ENCODE assay signal across 8 mouse cellular contexts in genomic region chr19:17836566-17837470, GRCm38 (mm10). TPM values are rescaled to one million over a fixed set of nuclear protein-coding genes. Genes with fewer than 3 reads are reported as not detected.
A peak's percentile ranks its signal among the peaks of the same experiment; 100 is the strongest.
DNase-seq lines count a peak whose midpoint lies in the region; ATAC-seq and TF ChIP-seq lines count a peak whose summit lies in the region.

No protein-coding gene starts in this region.

- H3K4me1 ChIP-seq in forebrain, postnatal 0 days (ENCODE audit: insufficient read depth), result no peaks in the 10 kb centered on the region
- H3K4me1 ChIP-seq in small intestine, adult 2 months (ENCODE audit: control insufficient read depth, insufficient read depth, insufficient read length, low read length), result peaks cover 3% of the 10 kb centered on the region; the same call in 1 of the 2 replicates

- DNase-seq in Muller cell, postnatal 12 days (ENCODE audit: inconsistent ontology term), result peak; percentile 82
- peak; percentile 6 for DNase-seq in cerebellum, adult 11-12 months
- no peak for DNase-seq in forebrain, postnatal 0 days
- DNase-seq in heart, postnatal 25 days (ENCODE audit: low spot score), result peak; percentile 2
- DNase-seq in kidney, postnatal 4 days, result peak; percentile 70 to 83
- peak; percentile 34 for DNase-seq in lung, postnatal 14 days

- H3K9ac ChIP-seq in forebrain, postnatal 0 days, result peak overlapping the region; percentile 62

- H3K9me3 ChIP-seq in forebrain, postnatal 0 days (ENCODE audit: low read length), result no peaks in the 10 kb centered on the region

- TF ChIP-seq CTCF in forebrain, postnatal 0 days (IDR thresholded peaks at IDR 0.05; ENCODE audit: low read depth), result no peak
- TF ChIP-seq CTCF in small intestine, adult 2 months (IDR thresholded peaks at IDR 0.05; ENCODE audit: extremely low read depth, insufficient read length, insufficient replicate concordance, low read depth, low read length), result no peak

- peak overlapping the region; percentile 72 for H3K4me3 ChIP-seq in forebrain, postnatal 0 days (ENCODE audit: low read depth, low read length)
- peak overlapping the region; percentile 98 for H3K4me3 ChIP-seq in small intestine, adult 2 months (ENCODE audit: low read depth, low read length)

- H3K36me3 ChIP-seq in forebrain, postnatal 0 days (ENCODE audit: insufficient read depth), result no peaks in the 10 kb centered on the region
- no peaks in the 10 kb centered on the region; the same call in 1 of the 2 replicates for H3K36me3 ChIP-seq in small intestine, adult 2 months (ENCODE audit: control insufficient read depth, insufficient read depth, low read length)

- intact Hi-C loops in heart, postnatal 25 days (cut with DNase I), result loop anchor here (10.0 kb wide), 1 partner anchor 362 kb away; no protein-coding TSS in a partner anchor

- H3K27ac ChIP-seq in forebrain, postnatal 0 days (ENCODE audit: low read depth, low read length), result peak overlapping the region; percentile 69
- H3K27ac ChIP-seq in small intestine, adult 2 months (ENCODE audit: insufficient read depth, low read depth, low read length), result peak overlapping the region; percentile 88

- peaks cover 3% of the 10 kb centered on the region; the same call in 1 of the 2 replicates for H3K27me3 ChIP-seq in forebrain, postnatal 0 days (ENCODE audit: insufficient read depth, low read length)
- no peaks in the 10 kb centered on the region for H3K27me3 ChIP-seq in small intestine, adult 2 months (ENCODE audit: control insufficient read depth, insufficient read depth, low read length)

- ATAC-seq in forebrain, postnatal 0 days, result peak; percentile 78
- ATAC-seq in megakaryocyte-erythroid progenitor cell, adult 5-6 weeks (replicated peaks; ENCODE audit: low FRiP score, low TSS enrichment, poor library complexity, severe bottlenecking), result no peak

- no peak; the same call in 1 of the 2 replicates for TF ChIP-seq POLR2A in small intestine, adult 2 months (IDR thresholded peaks at IDR 0.05; ENCODE audit: low read depth, low read length)

- H3K4me2 ChIP-seq in forebrain, postnatal 0 days (ENCODE audit: low read depth), result peak overlapping the region; percentile 92

- WGBS in forebrain, postnatal 0 days, result under 1% methylated on average over 72 of the region's 72 CpGs
- whole genome bisulfite sequencing in small intestine, adult 2 months, result under 1% methylated on average over 71 of the region's 72 CpGs

RNA-seq across cellular contexts. Expression of gene Pcsk5, which starts 0.6 kb away (rescaled TPM):
- 9.1 and 15.1 TPM in 2 replicates for total RNA-seq in forebrain, postnatal 0 days (2014; rRNA removed)
- polyA plus RNA-seq in forebrain, postnatal 0 days (2015; fragmentation: Nextera tagmentation; extraction: Ambion mirVana), result 6.7 and 11.2 TPM in 2 replicates
- 1 to 10 TPM; 2.6 to 2.9 TPM for total RNA-seq in heart, postnatal 25 days (2021)
- polyA plus RNA-seq in small intestine, adult 2 months (2012; rRNA removed), result 16.6 and 32.8 TPM in 2 replicates
- total RNA-seq in megakaryocyte-erythroid progenitor cell, adult 5-6 weeks (2014; fragmentation: Nextera tagmentation), result not detected in 2 replicates
- not detected in 2 replicates for total RNA-seq in megakaryocyte-erythroid progenitor cell, adult 5-6 weeks (2017)
